Mouse (Mus musculus): Measurements from ENCODE around the gene Cryz. TPM values are rescaled to one million over a fixed set of nuclear protein-coding genes. Genes with fewer than 3 reads are reported as not detected.

Gene Cryz
- polyA plus RNA-seq, 1 experiment from 2014 or later, result 13.7 TPM

GRCm38 (mm10) chr3:154653454-154653853 lies 56.9 kb downstream of the Cryz start:
- H3K4me1 ChIP-seq (ENCODE audit: control insufficient read depth, insufficient read depth, low read length), result no peaks in the 10 kb centered on the region
- DNase-seq (ENCODE audit: low spot score), result no peak
- no peak overlapping the region for H3K4me2 ChIP-seq (ENCODE audit: low read depth, low read length)
- no peak overlapping the region for H3K4me3 ChIP-seq (ENCODE audit: low read depth, low read length)
- no peaks in the 10 kb centered on the region for H3K36me3 ChIP-seq (ENCODE audit: control insufficient read depth, insufficient read depth, low read length)
- H3K27me3 ChIP-seq (replicated peaks; ENCODE audit: control insufficient read depth, insufficient read depth, low read length), result 0 out of 2 replicates have a peak, but pooled peaks cover 5% of the 10 kb centered on the region
- no peak overlapping the region for H3K27ac ChIP-seq (replicated peaks; ENCODE audit: low read depth, low read length)
- no peak overlapping the region for H3K9ac ChIP-seq (ENCODE audit: low read depth, low read length)
- no peaks in the 10 kb centered on the region for H3K9me3 ChIP-seq (ENCODE audit: control insufficient read depth, low read length)
- ATAC-seq (ENCODE audit: low read depth), result no peak
- 56% methylated on average over 5 of the region's 5 CpGs for WGBS

GRCm38 (mm10) chr3:154654284-154654683 lies 57.8 kb downstream of the Cryz start:
- WGBS, result 46% methylated on average over 6 of the region's 6 CpGs
- Histone ChIP-seq H3K4me2 (ENCODE audit: low read depth, low read length) (no peak overlapping the region), H3K27ac (replicated peaks; ENCODE audit: low read depth, low read length) (no peak overlapping the region), H3K27me3 (replicated peaks; ENCODE audit: control insufficient read depth, insufficient read depth, low read length) (0 out of 2 replicates have a peak, but pooled peaks cover 5% of the 10 kb centered on the region), H3K4me3 (ENCODE audit: low read depth, low read length) (no peak overlapping the region), H3K9me3 (ENCODE audit: control insufficient read depth, low read length) (no peaks in the 10 kb centered on the region), H3K4me1 (ENCODE audit: control insufficient read depth, insufficient read depth, low read length) (no peaks in the 10 kb centered on the region), H3K36me3 (ENCODE audit: control insufficient read depth, insufficient read depth, low read length) (no peaks in the 10 kb centered on the region), H3K9ac (ENCODE audit: low read depth, low read length) (no peak overlapping the region)
- ATAC-seq (ENCODE audit: low read depth) (no peak), DNase-seq (ENCODE audit: low spot score) (no peak)

GRCm38 (mm10) chr3:154654901-154655300 lies 58.4 kb downstream of the Cryz start:
- Histone ChIP-seq H3K4me3 (ENCODE audit: low read depth, low read length) (no peak overlapping the region), H3K9me3 (ENCODE audit: control insufficient read depth, low read length) (no peaks in the 10 kb centered on the region), H3K4me1 (ENCODE audit: control insufficient read depth, insufficient read depth, low read length) (no peaks in the 10 kb centered on the region), H3K27me3 (replicated peaks; ENCODE audit: control insufficient read depth, insufficient read depth, low read length) (0 out of 2 replicates have a peak, but pooled peaks cover 5% of the 10 kb centered on the region), H3K27ac (replicated peaks; ENCODE audit: low read depth, low read length) (no peak overlapping the region), H3K9ac (ENCODE audit: low read depth, low read length) (no peak overlapping the region), H3K36me3 (ENCODE audit: control insufficient read depth, insufficient read depth, low read length) (no peaks in the 10 kb centered on the region), H3K4me2 (ENCODE audit: low read depth, low read length) (no peak overlapping the region)
- DNase-seq (ENCODE audit: low spot score), result no peak
- ATAC-seq (ENCODE audit: low read depth), result no peak
- 81% methylated on average over 12 of the region's 12 CpGs for WGBS

GRCm38 (mm10) chr3:154655711-154656110 lies 59.2 kb downstream of the Cryz start:
- ATAC-seq (ENCODE audit: low read depth) (no peak), DNase-seq (ENCODE audit: low spot score) (no peak)
- H3K9ac ChIP-seq (ENCODE audit: low read depth, low read length), result no peak overlapping the region
- H3K4me1 ChIP-seq (ENCODE audit: control insufficient read depth, insufficient read depth, low read length), result no peaks in the 10 kb centered on the region
- H3K4me3 ChIP-seq (ENCODE audit: low read depth, low read length), result no peak overlapping the region
- H3K27ac ChIP-seq (replicated peaks; ENCODE audit: low read depth, low read length), result no peak overlapping the region
- WGBS, result 75% methylated on average over 5 of the region's 5 CpGs
- no peak overlapping the region for H3K4me2 ChIP-seq (ENCODE audit: low read depth, low read length)
- no peaks in the 10 kb centered on the region for H3K36me3 ChIP-seq (ENCODE audit: control insufficient read depth, insufficient read depth, low read length)
- H3K9me3 ChIP-seq (ENCODE audit: control insufficient read depth, low read length), result no peaks in the 10 kb centered on the region
- H3K27me3 ChIP-seq (replicated peaks; ENCODE audit: control insufficient read depth, insufficient read depth, low read length), result 0 out of 2 replicates have a peak, but pooled peaks cover 5% of the 10 kb centered on the region

GRCm38 (mm10) chr3:154663545-154663944 lies 67.0 kb downstream of the Cryz start, which contains the start of gene Erich3:
Gene Erich3 (plus strand): TSS chr3:154663859.
- Histone ChIP-seq H3K27me3 (replicated peaks; ENCODE audit: control insufficient read depth, insufficient read depth, low read length) (peaks cover 31% of the 10 kb centered on the region), H3K4me1 (ENCODE audit: control insufficient read depth, insufficient read depth, low read length) (peaks cover 7% of the 10 kb centered on the region), H3K36me3 (ENCODE audit: control insufficient read depth, insufficient read depth, low read length) (no peaks in the 10 kb centered on the region), H3K27ac (replicated peaks; ENCODE audit: low read depth, low read length) (no peak within 1 kb of the TSS), H3K9ac (ENCODE audit: low read depth, low read length) (0 out of 2 replicates have a peak within 1 kb of the TSS, but pooled peaks have one; percentile 15), H3K4me2 (ENCODE audit: low read depth, low read length) (peak within 1 kb of the TSS; percentile 59), H3K9me3 (ENCODE audit: control insufficient read depth, low read length) (no peaks in the 10 kb centered on the region), H3K4me3 (ENCODE audit: low read depth, low read length) (peak within 1 kb of the TSS; percentile 33)
- ATAC-seq (ENCODE audit: low read depth), result peak; percentile 31; the same call in 1 of the 2 replicates
- no peak for DNase-seq (ENCODE audit: low spot score)
- WGBS, result 24% methylated on average over 5 of the region's 7 CpGs

- H3K27me3 ChIP-seq (replicated peaks; ENCODE audit: control insufficient read depth, insufficient read depth, low read length), result peaks cover 31% of the 10 kb centered on the region
- peak; percentile 90 for ATAC-seq (ENCODE audit: low read depth)
- H3K4me3 ChIP-seq (ENCODE audit: low read depth, low read length), result peak overlapping the region; percentile 33
- 0 out of 2 replicates have a peak overlapping the region, but pooled peaks have one; percentile 15 for H3K9ac ChIP-seq (ENCODE audit: low read depth, low read length)
- H3K27ac ChIP-seq (replicated peaks; ENCODE audit: low read depth, low read length), result no peak overlapping the region
- peak overlapping the region; percentile 59 for H3K4me2 ChIP-seq (ENCODE audit: low read depth, low read length)
- DNase-seq (ENCODE audit: low spot score), result peak; percentile 45
- no peaks in the 10 kb centered on the region for H3K9me3 ChIP-seq (ENCODE audit: control insufficient read depth, low read length)
- WGBS, result 3% methylated on average over 21 of the region's 27 CpGs
- peaks cover 7% of the 10 kb centered on the region for H3K4me1 ChIP-seq (ENCODE audit: control insufficient read depth, insufficient read depth, low read length)
- no peaks in the 10 kb centered on the region for H3K36me3 ChIP-seq (ENCODE audit: control insufficient read depth, insufficient read depth, low read length)
These were observed 67.6 kb downstream of the Cryz start for GRCm38 (mm10) chr3:154663976-154664581.

GRCm38 (mm10) chr3:154664636-154665035 lies 68.1 kb downstream of the Cryz start:
- H3K9me3 ChIP-seq (ENCODE audit: control insufficient read depth, low read length), result no peaks in the 10 kb centered on the region
- H3K4me3 ChIP-seq (ENCODE audit: low read depth, low read length), result peak overlapping the region; percentile 33; the same call in 1 of the 2 replicates
- H3K36me3 ChIP-seq (ENCODE audit: control insufficient read depth, insufficient read depth, low read length), result no peaks in the 10 kb centered on the region
- 33% methylated on average over 4 of the region's 4 CpGs for WGBS
- no peak for ATAC-seq (ENCODE audit: low read depth)
- H3K4me2 ChIP-seq (ENCODE audit: low read depth, low read length), result peak overlapping the region; percentile 59; the same call in 1 of the 2 replicates
- no peak overlapping the region for H3K27ac ChIP-seq (replicated peaks; ENCODE audit: low read depth, low read length)
- peaks cover 31% of the 10 kb centered on the region for H3K27me3 ChIP-seq (replicated peaks; ENCODE audit: control insufficient read depth, insufficient read depth, low read length)
- H3K9ac ChIP-seq (ENCODE audit: low read depth, low read length), result no peak overlapping the region
- DNase-seq (ENCODE audit: low spot score), result no peak
- peaks cover 7% of the 10 kb centered on the region for H3K4me1 ChIP-seq (ENCODE audit: control insufficient read depth, insufficient read depth, low read length)

- no peak for ATAC-seq (ENCODE audit: low read depth)
These were observed 72.0 kb downstream of the Cryz start for GRCm38 (mm10) chr3:154668485-154668884.

GRCm38 (mm10) chr3:154670584-154670983 lies 74.1 kb downstream of the Cryz start:
- Histone ChIP-seq H3K9me3 (ENCODE audit: control insufficient read depth, low read length) (no peaks in the 10 kb centered on the region), H3K36me3 (ENCODE audit: control insufficient read depth, insufficient read depth, low read length) (no peaks in the 10 kb centered on the region), H3K9ac (ENCODE audit: low read depth, low read length) (no peak overlapping the region), H3K27ac (replicated peaks; ENCODE audit: low read depth, low read length) (no peak overlapping the region), H3K4me1 (ENCODE audit: control insufficient read depth, insufficient read depth, low read length) (no peaks in the 10 kb centered on the region), H3K4me3 (ENCODE audit: low read depth, low read length) (no peak overlapping the region), H3K27me3 (replicated peaks; ENCODE audit: control insufficient read depth, insufficient read depth, low read length) (no peaks in the 10 kb centered on the region; the same call in 1 of the 2 replicates), H3K4me2 (ENCODE audit: low read depth, low read length) (no peak overlapping the region)
- WGBS, result 86% methylated on average over 6 of the region's 6 CpGs
- ATAC-seq (ENCODE audit: low read depth), result no peak
- no peak for DNase-seq (ENCODE audit: low spot score)

More at GRCm38 (mm10) chr3:154668485-154668884, 72.0 kb downstream of the Cryz start:
- Histone ChIP-seq H3K9me3 (ENCODE audit: control insufficient read depth, low read length) (no peaks in the 10 kb centered on the region), H3K27ac (replicated peaks; ENCODE audit: low read depth, low read length) (no peak overlapping the region), H3K4me3 (ENCODE audit: low read depth, low read length) (no peak overlapping the region), H3K4me2 (ENCODE audit: low read depth, low read length) (no peak overlapping the region), H3K9ac (ENCODE audit: low read depth, low read length) (no peak overlapping the region), H3K27me3 (replicated peaks; ENCODE audit: control insufficient read depth, insufficient read depth, low read length) (peaks cover 18% of the 10 kb centered on the region), H3K4me1 (ENCODE audit: control insufficient read depth, insufficient read depth, low read length) (peaks cover 7% of the 10 kb centered on the region), H3K36me3 (ENCODE audit: control insufficient read depth, insufficient read depth, low read length) (no peaks in the 10 kb centered on the region)
- 70% methylated on average over 3 of the region's 3 CpGs for WGBS
- DNase-seq (ENCODE audit: low spot score), result no peak
